Mouse (Mus musculus) ovary, postnatal 10 days (tissue): ENCODE results near the gene Grid2ip.
A peak's percentile ranks its signal among the peaks of the same experiment; 100 is the strongest.
"Not testable (repeated sequence)": the region's sequence is repeated elsewhere in the genome, so short reads cannot be mapped to it uniquely, and the experiment has no call there.

ENCODE experiments used
- DNase-seq: peaks from one replicate; pipeline ENCODE4 v3.0.0; 2022; ENCODE audit warnings: low spot score

Gene Grid2ip

DNA sequence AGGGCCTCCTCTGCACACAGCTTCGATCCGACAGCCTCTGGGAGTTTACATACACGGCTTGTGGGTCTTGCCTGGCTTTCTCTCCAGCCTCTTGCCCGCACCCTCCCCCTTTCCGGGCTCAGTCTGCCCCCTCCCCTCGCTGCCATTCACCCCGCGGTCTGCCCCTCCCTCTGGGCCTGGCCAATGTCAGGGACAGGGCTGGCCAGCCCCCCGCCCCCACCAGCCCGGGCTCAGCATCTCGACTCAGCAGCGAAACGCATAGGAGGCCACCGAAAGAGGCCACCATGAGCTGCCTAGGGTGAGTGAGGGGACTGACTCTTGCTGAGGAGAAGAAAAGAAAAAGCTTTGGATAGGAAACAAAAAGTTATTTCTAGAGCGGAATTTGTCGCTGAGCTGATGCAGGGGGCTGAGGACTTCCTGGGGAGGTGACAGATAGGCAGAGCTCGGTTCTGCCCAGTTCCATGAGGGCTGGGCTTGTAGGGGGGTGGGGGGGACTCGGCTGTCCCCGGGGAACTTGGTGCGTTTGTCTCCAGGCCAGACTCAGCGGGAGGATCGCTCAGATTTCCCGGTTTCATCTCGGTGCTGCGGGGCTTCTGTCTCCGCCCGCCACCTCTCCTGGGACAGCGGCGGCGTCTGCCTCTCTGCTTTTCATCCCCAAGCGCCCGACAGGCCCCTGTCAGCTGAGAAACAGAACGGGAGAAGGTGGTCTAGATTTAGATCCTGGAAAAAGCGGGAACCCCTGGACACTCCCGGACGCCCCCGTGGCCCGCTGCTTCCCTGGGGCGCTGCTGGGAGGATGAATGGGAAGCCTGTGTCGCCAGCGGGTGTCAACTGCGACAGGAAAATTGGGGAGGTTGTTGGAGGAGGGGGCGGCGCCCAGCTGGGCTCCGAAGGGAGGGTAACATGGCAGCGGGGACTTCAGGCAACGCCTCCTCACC lies 6.8 kb downstream of the Grid2ip start:
- no peak for DNase-seq

GRCm38 (mm10) chr5:143367931-143368330 lies 10.8 kb downstream of the Grid2ip start:
- DNase-seq, result no peak

DNA sequence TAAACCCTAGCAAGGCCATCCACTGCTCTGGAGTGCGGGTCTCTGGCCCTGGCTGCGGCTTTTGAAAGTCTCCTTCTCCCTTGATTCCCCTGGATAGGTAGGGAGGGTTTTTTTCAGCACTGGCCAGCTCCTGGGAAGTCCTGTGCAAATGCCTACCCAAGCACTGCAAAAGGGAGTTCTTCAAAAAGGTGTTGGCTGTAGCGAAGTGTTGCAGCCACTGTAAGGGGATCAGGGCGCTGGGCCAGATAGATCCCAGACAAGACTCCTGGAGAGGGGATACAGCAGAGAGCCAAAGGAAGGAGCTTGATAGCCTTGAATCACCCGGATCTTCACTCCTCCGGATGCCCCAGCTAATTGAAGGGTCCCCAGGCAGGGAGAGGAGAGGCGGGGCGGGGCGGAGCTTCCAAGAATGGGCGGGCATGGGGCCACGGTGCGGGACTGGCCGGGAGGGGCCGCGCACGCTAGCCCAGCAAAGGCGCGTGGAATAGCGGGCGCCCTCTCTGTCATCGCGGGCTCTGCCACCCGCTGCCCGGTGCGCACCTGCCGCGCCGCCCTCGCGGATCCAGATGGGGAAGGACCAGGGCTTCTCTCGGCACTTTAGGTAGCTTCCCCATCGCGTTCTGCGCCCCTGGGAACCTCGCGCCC lies 12.6 kb downstream of the Grid2ip start:
- no peak for DNase-seq

DNA sequence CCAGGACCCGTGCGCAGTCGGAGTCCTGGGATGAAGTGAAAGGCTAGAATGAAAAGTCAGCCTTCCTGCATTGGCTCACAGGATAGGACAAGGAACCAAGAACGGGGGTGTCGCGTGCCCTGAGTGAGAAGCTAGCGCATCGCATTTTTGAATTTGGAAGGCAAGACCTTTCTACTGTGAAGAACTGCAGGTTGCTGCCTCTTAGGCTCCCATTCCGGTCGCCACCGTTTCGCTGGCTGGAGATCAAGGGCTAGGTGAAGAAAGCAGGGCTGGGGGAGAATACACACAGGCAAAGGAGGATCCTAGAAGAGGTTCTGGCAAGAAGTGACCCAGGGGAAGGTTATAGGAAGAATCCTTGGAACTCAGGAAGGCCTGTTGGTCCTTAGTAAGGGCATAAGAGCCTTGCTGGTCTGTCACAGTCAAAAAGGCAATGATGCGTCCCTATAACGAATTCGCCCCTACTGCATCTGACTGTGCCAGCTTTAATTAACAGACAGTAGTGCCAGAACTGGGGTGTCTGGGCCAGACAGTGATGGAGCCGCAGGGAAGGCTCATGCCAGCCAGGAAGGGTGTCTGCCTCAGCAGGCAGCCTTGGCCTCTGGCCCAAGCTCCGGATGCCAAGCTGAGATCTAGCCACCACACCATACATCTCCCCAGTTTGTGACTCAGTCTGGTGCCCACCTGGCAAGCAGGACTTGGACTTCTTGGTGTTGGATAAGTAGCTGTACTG lies 13.4 kb downstream of the Grid2ip start:
- no peak for DNase-seq

- DNase-seq, result no peak
Measured at GRCm38 (mm10) chr5:143371146-143371510, 14.0 kb downstream of the Grid2ip start.

- DNase-seq, result no peak
Measured at GRCm38 (mm10) chr5:143372818-143373217, 15.7 kb downstream of the Grid2ip start.

DNA sequence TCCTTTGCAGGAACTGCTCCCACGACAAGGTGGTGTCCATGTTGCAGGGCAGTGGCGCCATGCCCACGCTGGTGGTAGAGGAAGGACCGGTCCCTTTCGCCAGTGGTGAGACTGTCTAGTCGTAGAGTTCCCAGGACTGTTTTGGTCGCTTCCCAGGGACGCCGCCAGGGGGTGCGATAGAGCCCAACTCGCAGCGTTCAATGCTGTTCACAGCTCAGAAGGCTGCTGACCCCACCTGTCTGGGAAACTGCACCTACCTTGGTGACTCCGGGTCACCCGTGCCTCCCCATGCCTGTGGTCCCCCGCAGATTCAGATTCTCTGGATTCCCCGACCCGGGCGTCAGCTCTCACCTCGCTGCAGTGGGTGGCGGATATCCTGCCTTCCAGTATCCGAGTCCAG lies 18.1 kb downstream of the Grid2ip start:
- peak; percentile 50 for DNase-seq

- no peak for DNase-seq
Measured at GRCm38 (mm10) chr5:143376156-143376555, 19.0 kb downstream of the Grid2ip start.

GRCm38 (mm10) chr5:143386797-143387621 lies 29.9 kb downstream of the Grid2ip start:
- DNase-seq, result no peak

DNA sequence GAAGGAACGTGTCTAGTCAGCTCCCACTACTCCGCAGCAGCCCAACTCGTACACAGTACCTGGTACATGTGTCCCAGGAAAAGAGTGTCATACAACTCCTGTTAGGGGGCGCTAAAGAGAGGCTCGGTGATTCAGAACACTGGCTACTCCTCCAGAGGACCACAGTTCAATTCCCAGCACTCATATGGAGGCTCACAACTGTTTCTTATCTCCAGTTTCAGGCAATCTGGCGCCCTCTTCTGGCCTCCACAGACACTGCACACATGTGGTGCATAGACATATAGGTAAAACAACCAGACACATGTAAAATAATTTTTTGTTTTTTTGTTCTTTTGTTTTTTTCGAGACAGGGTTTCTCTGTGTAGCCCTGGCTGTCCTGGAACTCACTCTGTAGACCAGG lies 37.0 kb downstream of the Grid2ip start:
- DNase-seq, result no peak

- DNase-seq, result not testable (repeated sequence)
Measured at GRCm38 (mm10) chr5:143394966-143395365, 37.8 kb downstream of the Grid2ip start.

GRCm38 (mm10) chr5:143395649-143396048 lies 38.5 kb downstream of the Grid2ip start:
- no peak for DNase-seq

GRCm38 (mm10) chr5:143400501-143400900 lies 43.4 kb downstream of the Grid2ip start:
- DNase-seq, result no peak

- DNase-seq, result no peak
Measured at GRCm38 (mm10) chr5:143401556-143401955, 44.4 kb downstream of the Grid2ip start.

- peak; percentile 80 for DNase-seq
Measured at GRCm38 (mm10) chr5:143403221-143404147, 46.3 kb downstream of the Grid2ip start, which contains the start of gene Kdelr2. Kdelr2 (plus strand) TSS chr5:143403838.

DNA sequence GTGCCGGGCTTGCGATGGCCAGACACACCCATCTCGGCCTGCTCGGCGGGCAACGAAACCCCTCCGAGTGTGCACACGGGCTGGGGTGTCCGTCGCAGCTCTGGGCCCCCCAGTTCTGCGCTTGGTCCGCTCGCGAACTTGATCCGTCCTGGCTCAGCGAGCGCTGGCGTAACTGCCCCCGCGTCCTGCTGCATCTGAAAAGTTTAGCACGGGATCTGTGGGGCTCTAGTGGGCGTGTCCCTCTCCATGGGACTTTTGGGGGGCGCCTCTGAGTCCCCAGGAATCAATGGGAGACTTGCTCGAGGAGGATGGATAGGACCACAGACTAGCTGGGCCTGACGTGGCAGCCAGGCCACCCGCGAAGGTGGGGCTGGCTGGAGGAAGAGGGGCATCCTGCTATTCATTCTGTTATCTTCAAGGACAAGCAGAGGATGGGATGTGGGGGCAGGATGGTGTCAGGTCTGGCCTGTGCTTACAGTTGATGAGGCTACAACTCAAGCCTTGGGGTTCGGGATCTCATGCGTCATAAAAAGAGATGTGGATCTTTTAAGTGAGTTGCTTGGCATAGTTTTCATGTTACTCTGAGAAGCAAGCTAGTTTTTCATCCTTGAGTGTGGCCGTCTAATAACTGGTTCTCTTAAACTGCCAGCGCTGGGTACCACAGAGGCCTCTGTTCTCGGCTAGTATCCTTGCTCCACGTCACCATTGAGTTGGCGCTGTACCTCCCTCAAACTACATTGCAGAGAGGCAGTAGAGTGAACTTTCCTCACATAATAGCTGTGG lies 47.2 kb downstream of the Grid2ip start:
- DNase-seq, result no peak

GRCm38 (mm10) chr5:143405200-143405599 lies 48.1 kb downstream of the Grid2ip start:
- no peak for DNase-seq

GRCm38 (mm10) chr5:143406548-143406947 lies 49.4 kb downstream of the Grid2ip start:
- no peak for DNase-seq

- no peak for DNase-seq
Measured at GRCm38 (mm10) chr5:143409239-143409638, 52.1 kb downstream of the Grid2ip start.
